Mouse (Mus musculus) layer of hippocampus, adult 2 months (tissue): ENCODE data around the gene Mad2l2. TPM values are rescaled to one million over a fixed set of nuclear protein-coding genes. Genes with fewer than 3 reads are reported as not detected.

ENCODE experiments used
- DNase-seq, 2 experiments: peaks; one replicate each; pipeline ENCODE4 v3.0.0; 2022; ENCODE audit warnings: low spot score in 2 of 2
- H3K27ac ChIP-seq: fragments of 200-600 bp; 2 replicates; pipeline ENCODE4 v1.8.1; 2022
- H3K4me3 ChIP-seq: fragments of 200-600 bp; 2 replicates; pipeline ENCODE4 v1.8.1; 2022; ENCODE audit warnings: mild to moderate bottlenecking
- CTCF ChIP-seq: fragments of 200-600 bp; conservative IDR thresholded peaks from 2 replicates; pipeline ENCODE4 v1.8.1; 2022; ENCODE audit warnings: antibody characterized with exemption, mild to moderate bottlenecking, moderate library complexity
- total RNA-seq, 2 experiments: library from RNA; stranded (reverse); gene quantifications; 2 replicates each; pipeline ENCODE4 v1.2.3; 2021

Gene Mad2l2
- total RNA-seq, 2 experiments from 2014 or later, result 13.8 to 14.5 TPM

DNA sequence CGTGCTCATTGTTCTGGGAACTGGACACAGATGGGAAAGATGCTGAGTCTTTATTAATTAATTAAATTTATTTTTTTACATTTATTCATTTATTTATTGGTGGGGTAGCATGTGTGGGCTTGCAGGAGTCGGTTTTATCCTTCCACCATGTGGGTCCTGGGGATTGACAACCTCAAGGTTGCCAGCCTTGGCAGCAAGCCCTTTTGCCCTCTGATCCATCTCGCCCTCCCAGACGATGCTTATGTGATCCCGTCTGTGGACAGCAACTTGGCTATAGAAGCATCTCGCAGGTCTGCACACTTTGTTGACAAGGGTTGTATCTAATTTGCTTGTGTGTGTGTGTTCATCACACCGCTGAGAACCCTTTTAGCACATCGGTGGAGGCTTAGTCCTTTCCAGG, 7.3 kb downstream of the Mad2l2 start:
- DNase-seq, result no peak
- no peak overlapping the region for H3K27ac ChIP-seq
- TF ChIP-seq CTCF, result no peak
- H3K4me3 ChIP-seq, result no peak overlapping the region

DNA sequence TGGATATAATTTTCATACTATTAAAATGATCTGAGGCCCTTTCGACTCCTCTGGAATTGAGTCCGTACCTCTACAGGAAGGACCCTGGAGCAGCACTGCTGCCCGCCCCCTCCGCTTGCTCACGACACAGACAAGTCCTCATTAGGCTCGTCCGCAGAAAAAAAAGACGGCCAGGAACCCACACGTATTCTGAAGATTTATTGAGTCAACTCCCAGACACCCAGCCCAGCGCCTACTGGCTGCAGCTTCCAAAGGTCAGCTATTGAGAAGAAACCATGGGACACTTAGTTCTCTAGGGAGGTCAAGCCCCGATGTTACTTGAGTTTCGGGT, 9.5 kb downstream of the Mad2l2 start:
- peak overlapping the region; percentile 84 for H3K4me3 ChIP-seq
- no peak for TF ChIP-seq CTCF
- DNase-seq, result no peak
- H3K27ac ChIP-seq, result peak overlapping the region; percentile 95

DNA sequence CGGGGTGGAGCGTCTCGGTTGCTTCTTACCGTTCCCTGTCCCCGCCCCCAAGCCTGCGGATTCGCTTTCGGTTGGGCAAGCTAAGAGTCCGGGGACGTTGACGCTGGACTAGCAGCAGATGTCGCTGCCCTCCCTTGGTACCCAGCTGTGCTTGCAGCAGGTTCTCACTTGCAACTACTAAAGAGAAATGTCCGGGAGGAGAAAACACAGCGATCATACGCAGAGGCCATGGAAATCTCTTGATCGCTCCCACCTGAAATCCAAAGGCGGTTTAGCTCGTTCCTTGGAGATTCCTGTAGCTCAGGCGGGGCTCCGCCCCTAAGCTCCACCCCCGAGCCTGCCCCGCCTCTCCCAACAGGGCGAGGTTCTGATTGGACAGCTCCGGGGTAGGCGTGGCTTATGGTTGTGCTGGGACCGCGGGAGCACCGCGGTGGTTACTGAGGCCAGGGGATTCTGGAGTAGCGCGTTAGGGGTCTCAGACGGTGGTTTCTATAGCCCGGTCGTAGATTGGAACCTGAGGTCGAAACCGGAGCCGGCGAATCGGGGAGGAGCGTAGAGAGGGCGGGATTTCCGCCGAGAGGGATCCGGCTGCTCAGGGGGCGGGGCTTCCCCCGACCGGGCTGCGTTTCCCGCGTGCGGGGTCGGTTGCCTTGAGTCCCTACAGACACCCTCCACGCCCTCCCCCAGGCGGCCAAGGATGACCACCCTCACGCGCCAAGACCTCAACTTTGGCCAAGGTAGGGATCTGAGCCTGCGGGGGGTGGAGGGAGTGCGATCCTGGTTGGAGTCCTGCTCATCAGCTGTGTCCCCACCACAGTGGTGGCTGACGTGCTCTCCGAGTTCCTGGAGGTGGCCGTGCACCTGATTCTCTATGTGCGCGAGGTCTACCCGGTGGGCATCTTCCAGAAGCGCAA, 10.2 kb downstream of the Mad2l2 start:
- peak; percentile 81 for TF ChIP-seq CTCF
- peak; percentile 89 for DNase-seq
- Histone ChIP-seq H3K27ac (peak overlapping the region; percentile 95), H3K4me3 (peak overlapping the region; percentile 84)

DNA sequence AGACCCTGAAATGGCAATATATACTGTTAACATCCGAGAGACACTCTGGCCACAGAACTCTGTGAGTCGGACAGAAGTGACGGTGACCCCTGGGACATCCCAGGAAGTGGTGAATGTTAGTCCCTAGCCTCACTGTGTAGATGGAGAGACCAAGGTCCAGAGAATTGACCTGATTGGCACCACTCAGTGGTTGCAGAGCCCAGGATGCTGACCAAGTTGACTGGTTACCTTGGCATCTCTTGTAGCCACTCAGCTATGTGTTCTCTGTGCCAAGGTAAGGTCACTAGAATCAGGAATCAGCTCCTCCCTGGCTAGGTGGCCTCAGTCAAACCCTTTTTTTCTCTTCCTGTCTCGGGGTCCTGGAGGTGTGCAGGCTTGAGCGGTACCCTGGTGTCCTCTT, 13.5 kb downstream of the Mad2l2 start:
- Histone ChIP-seq H3K4me3 (no peak overlapping the region), H3K27ac (no peak overlapping the region)
- no peak for TF ChIP-seq CTCF
- DNase-seq, result no peak

DNA sequence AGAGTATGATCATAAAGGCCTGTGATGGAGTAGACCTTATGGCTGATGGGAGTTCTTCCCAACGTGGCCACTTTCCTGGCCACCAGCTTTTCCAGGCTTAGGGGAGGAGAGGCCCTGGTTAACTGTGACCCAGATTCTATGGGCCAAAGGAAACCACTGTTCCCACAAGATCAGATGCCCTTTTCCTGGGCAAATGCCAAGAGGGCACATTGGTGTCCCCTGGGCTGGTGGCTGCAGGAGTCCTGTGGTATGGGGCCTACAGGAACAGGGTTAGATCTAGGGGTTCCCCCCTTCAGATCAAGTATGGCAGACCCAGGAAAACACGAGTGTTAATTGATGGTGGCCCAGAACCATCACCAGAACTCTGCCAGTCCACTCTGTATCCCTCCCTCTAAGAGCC, 17.5 kb downstream of the Mad2l2 start:
- Histone ChIP-seq H3K27ac (no peak overlapping the region), H3K4me3 (no peak overlapping the region)
- TF ChIP-seq CTCF, result no peak
- no peak for DNase-seq

DNA sequence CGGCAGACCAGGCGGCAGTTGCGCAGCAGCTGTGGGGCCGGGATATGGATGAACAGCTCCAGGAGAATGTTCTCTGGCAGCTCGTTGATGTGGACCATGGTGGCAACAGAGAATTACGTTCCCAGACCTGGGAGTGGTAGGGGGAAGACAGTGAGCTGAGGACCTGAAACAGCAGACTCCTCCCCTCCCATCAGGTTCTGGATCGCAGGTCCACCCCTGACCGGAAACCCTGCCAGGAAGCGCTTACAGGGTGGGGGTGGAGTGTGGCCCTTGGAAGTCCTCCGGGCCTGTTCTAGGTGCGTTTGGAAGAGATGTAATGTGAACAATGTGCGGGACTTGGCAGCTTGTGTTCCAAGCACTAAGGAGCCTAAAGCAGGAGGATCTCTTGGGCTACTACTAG, 19.4 kb downstream of the Mad2l2 start:
- no peak for TF ChIP-seq CTCF
- DNase-seq, result no peak
- H3K4me3 ChIP-seq, result no peak overlapping the region
- H3K27ac ChIP-seq, result no peak overlapping the region

DNA sequence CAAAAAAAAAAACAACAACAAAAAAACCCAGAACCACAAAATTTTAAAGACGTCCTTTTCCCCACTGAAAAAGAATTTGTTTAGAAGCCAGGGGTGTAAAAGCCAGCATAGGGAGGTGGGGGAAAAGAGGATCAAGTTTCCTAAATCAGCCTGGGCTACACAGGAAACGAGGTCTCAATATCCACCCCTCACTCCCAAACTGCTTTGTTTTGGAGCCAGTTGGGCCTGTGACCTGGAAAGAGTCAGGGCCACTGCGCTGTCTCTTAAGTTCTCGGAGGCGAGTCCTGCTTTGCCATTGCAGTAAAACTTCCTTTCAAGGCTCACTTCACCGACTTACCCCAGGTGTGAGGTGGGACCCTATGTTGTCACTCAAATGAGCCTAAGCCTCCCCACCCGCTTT, 20.1 kb downstream of the Mad2l2 start:
- TF ChIP-seq CTCF, result no peak
- Histone ChIP-seq H3K27ac (peak overlapping the region; percentile 99; the same call in 1 of the 2 replicates), H3K4me3 (no peak overlapping the region)
- DNase-seq, result no peak

DNA sequence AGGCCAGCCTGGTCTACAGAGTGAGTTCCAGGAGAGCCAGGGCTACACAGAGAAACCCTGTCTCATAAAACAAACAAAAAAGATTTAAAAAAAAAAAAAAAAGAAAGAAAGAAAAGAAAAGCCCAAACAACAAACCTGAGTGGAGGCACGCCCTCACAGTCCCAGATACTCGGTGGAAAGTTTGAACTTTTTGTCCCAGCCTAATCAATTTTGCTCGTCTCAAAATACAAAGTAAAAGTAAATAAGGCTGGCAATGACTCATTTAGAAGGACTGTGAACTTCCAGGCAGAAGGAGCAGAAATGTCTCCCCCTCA, 20.7 kb downstream of the Mad2l2 start:
- Histone ChIP-seq H3K27ac (peak overlapping the region; percentile 99), H3K4me3 (peak overlapping the region; percentile 87)
- no peak for DNase-seq
- TF ChIP-seq CTCF, result no peak

DNA sequence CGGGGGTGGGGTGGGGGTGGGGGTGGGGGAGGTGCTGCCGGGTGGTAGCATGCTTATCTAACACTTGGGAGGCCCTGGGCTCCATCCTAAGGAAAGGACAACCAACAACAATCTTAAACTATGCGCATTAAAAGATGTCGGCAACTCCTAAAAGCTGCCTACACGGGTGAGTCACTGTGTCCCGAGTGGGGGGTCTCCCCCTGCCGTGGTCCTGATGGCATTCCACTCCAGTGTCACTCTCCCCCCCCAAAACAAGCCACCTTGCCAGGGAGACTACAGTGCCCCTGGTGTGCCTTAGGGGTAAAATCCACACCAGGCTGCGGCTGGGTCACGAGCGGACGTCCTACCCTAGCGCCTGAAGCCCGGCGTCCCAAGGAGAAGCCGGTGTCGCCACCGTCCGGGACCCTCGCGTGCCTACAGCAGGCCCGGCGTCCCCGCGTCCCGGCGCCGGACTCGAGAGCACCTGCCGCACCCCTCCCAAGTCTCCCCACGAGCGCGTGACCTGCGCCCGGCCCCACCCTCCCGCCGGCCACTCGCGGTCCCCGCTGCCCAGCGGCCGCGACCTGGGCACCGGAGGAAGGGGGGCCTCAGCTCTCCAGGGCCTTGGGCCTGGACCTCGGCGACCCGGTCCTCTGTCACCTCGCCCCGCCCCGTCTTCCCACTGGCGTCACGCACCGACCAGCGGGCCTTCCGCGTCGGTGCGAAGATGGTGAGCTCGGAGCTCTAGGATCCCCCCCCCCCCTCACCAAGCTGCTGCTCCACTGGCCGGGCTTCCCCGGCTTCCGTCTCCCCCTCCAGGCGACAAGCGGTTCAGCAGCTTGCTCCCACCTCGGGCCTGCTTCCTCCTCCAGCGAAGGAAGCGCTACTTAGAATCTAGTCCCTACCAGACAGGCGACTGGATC, 21.3 kb downstream of the Mad2l2 start, which contains the start of gene Fbxo6:
Gene Fbxo6 (minus strand): TSS at position 874 of the 902 bp plus-strand sequence.
- TF ChIP-seq CTCF, result peak; percentile 71
- Histone ChIP-seq H3K4me3 (peak within 1 kb of the TSS; percentile 87), H3K27ac (peak within 1 kb of the TSS; percentile 99)
- peak; percentile 86 to 89 for DNase-seq

- peak overlapping the region; percentile 99; the same call in 1 of the 2 replicates for H3K27ac ChIP-seq
- H3K4me3 ChIP-seq, result no peak overlapping the region
- no peak for TF ChIP-seq CTCF
- no peak for DNase-seq
Measured at GRCm38 (mm10) chr4:148152547-148152946, 22.4 kb downstream of the Mad2l2 start.

DNA sequence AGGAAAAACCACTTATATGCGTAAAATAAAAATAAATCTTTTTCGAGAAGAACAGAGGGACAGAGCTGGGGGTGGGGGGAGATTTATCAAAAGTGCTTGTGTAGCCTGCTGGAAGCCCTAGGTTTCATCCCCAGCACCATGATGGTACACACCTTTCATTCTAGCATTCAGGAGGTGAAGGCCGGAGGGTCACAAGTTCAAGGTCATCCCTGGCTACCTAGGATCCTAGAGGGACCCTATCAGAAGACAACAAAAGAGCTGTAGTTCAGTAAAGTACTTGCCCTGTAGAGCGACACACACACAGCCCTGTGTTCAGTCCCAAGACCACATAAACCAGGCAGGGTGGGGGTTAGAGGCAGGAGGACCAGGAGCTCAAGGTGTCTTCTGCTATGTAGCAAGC, 23.8 kb downstream of the Mad2l2 start:
- H3K4me3 ChIP-seq, result no peak overlapping the region
- no peak overlapping the region for H3K27ac ChIP-seq
- no peak for DNase-seq
- no peak for TF ChIP-seq CTCF

DNA sequence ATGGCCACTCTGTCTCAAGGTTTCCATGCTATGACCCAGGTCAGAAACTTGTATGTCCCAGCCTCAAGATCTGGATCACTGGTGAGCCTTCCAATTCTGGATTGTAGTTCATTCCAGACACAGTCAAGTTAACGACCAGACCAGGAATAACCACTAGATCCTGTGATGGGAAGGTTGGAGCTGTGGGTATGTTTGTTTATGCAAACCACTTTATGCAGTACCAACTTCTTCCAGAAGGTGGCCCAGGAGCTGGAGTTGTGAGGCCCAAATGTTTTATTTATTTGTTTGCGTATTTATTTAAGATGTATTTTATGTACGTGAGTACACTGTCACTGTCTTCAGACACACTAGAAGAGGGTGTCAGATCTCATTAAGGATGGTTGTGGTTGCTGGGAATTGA, 24.8 kb downstream of the Mad2l2 start:
- DNase-seq, result peak in 1 of 2 experiments; percentile 74
- Histone ChIP-seq H3K4me3 (no peak overlapping the region), H3K27ac (no peak overlapping the region)
- peak; percentile 86 for TF ChIP-seq CTCF
